Mouse (Mus musculus) left cerebral cortex, postnatal 10 days (tissue): ENCODE data around the gene Blnk. TPM values are rescaled to one million over a fixed set of nuclear protein-coding genes. Genes with fewer than 3 reads are reported as not detected.
A peak's percentile ranks its signal among the peaks of the same experiment; 100 is the strongest.

ENCODE experiments used
- DNase-seq, 2 experiments: peaks; one replicate each; pipeline ENCODE4 v3.0.0; 2021 to 2022; ENCODE audit warnings: low spot score in 2 of 2, mixed read lengths in 1 of 2; ENCODE audit errors: extremely low spot score in 1 of 2
- intact Hi-C: fragments of 180-260 bp; cut with DNase I; formaldehyde crosslinking; loops from one replicate; pipeline ENCODE4 v1.15.1; 2025
- total RNA-seq, 2 experiments: library from RNA; stranded (reverse); gene quantifications; 2 replicates each; pipeline ENCODE4 v1.2.3; 2021

Gene Blnk
- total RNA-seq: 1 to 10 TPM; 3.0 TPM

DNA sequence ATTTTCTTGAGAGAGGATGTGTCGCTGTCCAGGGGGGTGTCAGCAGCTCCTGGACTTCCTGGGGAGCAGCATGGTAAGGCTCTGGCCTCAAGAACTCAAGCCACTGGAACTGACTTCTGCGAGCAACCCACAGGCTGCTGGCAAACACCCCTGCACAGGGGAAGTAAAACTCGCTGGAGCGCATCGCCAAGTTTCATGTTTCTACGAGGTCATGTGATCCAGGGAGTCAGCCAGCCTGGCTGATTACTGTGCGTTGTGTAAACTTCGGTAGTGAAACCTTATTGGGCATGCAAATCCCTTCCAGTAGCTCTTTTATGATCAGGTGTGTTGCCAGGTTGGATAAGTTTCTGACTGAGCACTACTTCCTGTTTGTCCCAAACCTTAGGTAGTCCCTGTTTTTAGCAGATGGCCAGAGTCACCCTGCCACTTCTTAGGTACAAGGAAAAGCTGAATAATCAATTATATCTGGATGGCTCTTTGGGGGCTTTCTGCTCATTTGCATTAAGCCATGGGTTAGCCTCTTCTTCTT, at the start of gene Blnk:
Gene Blnk, minus strand, starts transcription at position 479 of the 529 bp plus-strand sequence.
- peak; percentile 52 to 63 for DNase-seq
- intact Hi-C loops: no loop called here

DNA sequence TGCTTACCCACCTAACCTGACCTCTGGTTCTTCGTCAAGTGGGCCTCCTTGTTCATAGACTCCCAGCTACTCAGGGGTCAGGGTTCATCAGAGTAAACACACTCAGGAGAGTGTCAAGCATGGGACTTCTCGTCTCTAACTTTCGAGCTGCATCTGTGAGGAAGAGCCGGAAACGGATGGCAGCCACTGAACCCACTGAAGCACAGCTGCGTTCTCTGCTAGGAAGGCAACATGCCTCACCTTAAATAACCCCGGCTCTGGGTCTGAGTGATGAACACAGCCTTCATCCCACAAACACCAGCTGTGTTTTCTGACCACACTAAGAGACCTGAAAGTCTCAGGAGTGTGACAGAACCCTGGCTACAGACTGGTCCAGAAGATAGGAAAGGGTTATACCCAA, 44.8 kb upstream of the Blnk start:
- intact Hi-C loops: no loop called here

DNA sequence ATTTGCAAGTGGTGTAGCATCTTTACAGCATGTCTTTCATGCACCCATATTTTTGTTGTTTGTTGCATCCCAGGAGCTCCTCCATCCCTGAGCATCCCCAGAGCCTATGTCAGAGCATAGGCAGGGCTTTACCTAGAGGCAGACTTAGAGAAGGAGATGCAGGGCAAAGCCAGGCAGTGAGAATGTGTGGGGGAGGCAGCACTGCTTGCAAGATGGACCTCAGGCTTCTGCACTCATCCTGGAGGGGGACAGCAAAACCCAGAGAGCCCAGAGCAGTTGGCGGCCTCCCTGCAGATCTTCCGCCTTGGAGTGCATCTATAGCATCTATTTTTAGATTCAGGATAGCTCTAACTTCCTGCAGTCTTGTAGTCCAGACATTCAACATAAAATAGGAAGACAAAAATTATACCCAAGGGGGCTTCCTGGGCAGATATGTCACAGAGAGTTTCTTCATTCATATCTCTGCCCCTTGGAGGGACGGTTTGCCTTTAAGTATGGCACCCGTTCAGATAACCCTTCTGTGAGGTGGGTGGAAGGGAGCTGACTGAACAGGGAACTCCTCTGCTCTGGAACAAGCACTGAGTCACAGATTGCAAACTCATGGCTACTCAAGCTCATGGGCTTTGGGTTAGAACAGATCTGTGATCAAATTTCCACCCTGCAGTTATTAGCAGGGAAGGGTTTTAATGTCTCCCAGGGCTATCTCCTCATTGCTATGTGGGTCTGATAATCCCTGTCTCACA, 41.6 kb upstream of the Blnk start:
- intact Hi-C loops: no loop called here

More for the DNA sequence above, 44.8 kb upstream of the Blnk start:
- no peak for DNase-seq

DNA sequence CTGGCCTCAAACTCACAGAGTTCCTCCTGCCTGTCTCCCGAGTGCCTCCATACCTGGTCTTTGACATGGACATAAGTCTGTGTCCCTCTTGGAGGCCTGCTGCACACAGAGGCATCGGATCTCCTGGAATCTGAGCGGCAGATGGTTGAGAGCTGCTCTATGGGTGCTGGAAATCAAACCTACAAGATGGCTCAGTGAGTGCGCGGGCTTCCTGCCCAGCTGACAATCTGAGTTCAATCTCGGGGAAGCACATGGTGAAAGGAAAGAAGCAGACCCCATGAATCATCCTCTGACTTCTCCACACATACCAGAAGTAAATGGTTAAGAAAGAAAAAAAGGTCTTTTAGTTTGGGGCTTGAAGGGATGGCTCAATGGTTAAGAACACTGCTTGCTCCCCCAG, 37.5 kb upstream of the Blnk start:
- intact Hi-C loops: no loop called here
- no peak for DNase-seq

More for the DNA sequence above, 41.6 kb upstream of the Blnk start:
- no peak for DNase-seq

DNA sequence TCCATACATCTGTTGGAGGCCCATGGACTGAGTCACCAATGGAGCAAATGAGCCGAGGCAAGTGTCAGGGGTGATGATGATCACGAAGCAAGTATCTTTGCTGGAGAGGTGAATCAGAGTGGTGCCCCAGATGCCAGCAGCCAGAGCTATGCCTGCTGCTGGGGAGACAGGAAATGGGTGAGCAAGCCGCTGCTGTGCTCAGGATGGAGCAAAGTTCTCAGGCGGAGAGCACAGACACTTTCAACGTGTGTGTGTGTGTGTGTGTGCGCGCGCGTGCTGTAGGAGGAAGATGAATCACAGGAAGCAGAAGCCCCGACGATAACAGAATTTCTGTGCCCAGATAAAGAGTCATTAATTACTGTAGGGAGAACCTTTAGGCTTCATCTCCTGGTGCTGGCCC, 36.7 kb upstream of the Blnk start:
- no peak for DNase-seq
- intact Hi-C loops: no loop called here

DNA sequence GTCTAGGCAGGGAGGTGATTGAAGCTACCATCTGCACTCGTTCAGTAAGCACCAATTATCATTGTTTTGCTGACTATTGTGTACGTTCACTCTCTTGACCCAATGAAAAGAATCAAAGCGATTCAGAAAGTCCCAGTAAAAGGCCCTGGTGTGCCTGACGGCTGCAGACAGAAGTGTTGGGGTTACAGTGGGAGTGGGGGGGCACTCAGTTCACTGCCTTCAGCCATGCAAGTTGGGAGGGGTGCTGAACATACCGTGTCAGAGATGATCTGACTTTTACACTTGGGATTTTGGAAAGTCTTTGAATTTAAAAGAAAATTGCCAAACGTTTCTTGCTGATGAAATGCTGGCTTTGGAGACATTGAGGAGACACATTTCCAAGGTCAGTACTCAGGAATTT, 35.8 kb upstream of the Blnk start:
- intact Hi-C loops: no loop called here
- no peak for DNase-seq

DNA sequence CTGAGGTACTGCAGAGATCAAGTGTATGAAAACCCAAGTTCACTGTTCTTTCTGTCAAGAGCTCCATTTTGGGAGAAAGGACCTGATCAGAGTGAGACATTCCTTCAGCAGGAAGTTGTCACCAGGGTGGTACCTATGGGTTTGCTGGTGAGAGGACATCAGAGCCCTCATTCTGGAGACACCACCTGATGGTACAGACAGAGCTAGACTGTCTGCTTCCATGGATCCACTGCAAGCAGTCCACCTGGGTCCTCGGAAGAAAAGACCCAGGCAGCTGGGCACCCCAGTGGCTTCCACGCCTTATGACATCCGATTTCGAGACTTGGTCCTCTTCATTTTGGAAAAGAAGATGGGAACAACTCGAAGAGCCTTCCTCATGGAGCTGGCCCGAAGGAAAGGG, 34.9 kb upstream of the Blnk start, which contains the start of gene Dntt:
Gene Dntt, plus strand, starts transcription at position 57 of the 400 bp plus-strand sequence.
- no peak for DNase-seq
- intact Hi-C loops: no loop called here

DNA sequence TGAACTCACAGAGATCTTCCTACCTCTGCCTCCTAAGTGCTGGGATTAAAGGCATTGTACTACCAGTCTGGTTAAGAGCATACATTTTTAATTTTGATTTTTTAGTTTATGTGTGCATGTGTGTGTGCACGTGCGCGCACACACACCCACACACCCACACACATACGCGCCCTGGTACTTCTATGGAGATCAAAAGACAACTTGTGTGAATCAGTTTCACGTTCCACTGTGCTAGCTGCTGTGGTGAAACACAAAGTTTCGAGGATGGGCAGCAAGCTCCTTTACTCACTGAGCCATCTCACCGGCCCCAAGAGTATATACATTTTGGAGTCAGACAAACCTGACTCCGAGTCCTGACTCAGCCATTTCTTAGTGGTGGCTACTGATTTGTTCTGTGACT, 33.3 kb upstream of the Blnk start:
- intact Hi-C loops: no loop called here
- no peak for DNase-seq

DNA sequence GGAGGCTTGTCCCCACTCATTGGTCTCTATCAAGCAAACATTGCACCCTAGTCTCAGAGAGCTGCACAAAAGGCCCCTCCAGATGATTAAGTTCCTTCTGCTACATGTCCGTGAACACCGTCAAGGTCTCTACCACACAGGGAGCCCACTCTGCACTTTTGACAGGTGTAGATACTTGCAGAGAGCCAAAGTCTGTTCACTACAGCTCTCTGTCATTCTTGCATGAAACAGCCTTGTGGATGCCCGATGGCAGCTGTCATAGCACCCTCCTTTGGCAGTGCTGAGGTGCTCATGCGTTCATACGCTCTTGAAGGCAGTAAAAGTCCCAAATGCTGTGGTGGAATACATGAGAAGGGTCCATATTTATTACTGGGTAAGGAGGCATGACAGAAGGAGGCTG, 32.7 kb upstream of the Blnk start:
- DNase-seq: no peak
- intact Hi-C loops: no loop called here

DNA sequence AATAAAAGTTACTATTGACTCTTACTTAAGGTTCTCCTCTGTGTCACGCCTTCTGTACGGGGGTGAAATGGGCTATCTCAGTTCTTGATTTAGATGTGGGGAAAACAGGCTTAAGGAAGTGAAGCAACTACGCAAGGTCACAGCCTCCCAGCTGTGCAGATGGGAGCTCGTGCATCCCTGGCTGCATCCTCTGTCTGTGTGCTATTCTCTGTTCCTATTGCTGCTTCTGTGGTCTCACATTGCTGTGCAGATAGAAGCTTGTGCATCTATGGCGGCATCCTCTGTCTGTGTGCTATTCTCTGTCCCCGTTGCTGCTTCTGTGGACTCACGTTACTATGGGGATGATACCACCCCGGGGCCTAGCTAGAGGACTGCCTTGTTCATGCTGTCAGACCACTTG, 32.2 kb upstream of the Blnk start:
- DNase-seq: no peak
- intact Hi-C loops: no loop called here

DNA sequence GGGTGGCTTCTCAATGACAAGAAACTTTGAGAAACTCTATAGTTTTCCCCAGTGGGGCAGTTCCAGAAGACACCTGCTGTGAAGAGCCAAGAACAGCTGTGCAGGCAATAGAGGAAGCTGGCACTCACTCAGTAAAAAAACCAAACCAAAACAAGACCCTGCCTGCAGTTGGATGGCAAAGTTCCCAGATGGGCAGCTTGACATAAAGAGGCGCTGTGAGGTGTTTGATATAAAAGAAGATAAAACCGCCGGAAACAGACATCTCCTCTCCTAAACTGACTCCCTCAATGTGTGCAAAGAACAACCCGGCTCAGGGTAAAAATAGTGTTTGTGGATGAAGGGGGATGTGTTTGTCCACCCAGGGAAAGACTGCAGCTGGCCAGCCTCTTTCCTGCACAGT, 27.9 kb upstream of the Blnk start:
- peak; percentile 55 to 65 for DNase-seq
- intact Hi-C loops: no loop called here

DNA sequence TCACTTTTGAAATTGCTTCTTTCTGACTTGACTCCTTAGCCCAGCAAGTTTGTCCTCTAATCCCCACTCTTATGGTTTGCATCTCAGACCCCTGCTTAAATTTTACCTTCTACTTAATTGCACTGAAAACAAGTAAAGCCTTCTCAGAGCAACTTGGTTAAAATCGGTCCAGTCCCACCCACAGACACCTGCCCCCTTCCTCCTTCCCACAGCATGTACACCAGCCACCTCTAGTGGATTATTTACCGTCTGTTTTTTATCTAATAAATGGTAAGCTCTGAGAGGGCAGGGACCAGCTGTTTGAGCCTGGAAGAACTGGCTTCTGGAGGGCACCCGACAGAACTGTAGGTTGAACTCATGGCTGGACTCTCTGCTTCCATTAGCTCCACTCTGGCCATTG, 26.2 kb upstream of the Blnk start:
- intact Hi-C loops: no loop called here
- DNase-seq: no peak

DNA sequence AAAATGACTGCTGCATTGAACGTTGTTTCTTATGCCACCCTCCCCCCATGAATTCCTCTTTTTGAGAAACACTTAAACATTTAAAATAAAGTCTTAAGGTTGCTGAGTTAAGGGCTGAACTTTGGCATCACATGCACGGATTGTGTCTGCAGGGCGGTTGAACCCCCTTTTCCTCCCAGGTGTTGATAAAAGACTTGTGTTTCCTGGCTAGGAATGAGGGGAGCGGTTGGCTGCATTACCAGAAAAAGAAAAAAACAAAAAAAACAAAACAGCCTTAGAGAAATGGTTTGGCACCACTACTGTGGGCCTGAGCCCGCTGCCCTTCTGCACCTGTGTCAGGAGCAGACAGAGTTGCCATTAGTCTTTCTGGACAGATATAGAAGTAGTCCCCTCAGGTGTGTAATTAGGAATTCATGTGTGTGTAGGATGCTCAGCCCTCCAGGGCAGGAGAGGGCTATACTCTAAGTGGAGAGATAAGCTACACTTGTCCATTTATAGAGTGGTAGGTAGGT, 24.9 kb upstream of the Blnk start:
- intact Hi-C loops: loop anchor here (5.0 to 10.0 kb wide), 4 partner anchors 124 to 404 kb away; partner anchors contain the start of genes Cc2d2b, Ccnj, Entpd1 and Tctn3
- DNase-seq: no peak

DNA sequence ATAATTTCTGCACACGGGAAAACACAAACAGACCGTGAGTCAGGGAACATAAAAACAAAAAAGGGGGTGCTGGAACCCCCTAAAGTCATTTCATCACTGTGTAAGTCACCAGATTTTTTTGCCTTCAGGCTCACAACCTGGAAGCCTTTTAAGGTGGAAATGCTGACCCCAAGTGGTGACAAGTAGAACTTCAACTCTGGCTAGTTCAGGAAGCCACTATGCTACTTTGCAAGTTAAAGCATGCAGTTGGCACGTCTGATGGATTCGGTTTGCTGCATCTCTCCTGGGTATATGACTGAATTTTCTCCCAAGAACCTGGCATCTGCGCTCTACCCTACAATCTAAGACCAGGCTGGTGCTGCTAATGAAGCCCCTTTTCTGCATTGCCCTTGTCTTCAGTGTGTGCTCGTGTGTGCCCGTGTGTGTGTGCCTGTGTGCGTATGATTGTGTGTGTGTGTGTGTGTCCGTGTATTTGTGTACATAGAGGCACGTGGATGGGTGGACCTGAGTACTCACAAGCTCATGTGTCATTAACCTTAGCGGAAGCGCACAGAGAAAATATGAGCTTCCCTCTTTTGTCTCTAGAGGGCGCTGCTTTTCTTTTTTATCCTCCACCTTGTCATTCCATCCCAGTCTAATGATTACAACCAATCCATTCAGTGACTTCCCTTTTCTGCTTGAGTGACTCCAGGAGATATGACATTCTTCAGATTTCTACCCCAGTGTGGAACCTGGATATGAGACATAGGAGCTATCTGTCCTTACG, 21.8 kb upstream of the Blnk start:
- peak; percentile 44 to 71 for DNase-seq
- intact Hi-C loops: loop anchor here (5.0 to 10.0 kb wide), 4 partner anchors 121 to 401 kb away; partner anchors contain the start of genes Cc2d2b, Ccnj, Entpd1 and Tctn3

DNA sequence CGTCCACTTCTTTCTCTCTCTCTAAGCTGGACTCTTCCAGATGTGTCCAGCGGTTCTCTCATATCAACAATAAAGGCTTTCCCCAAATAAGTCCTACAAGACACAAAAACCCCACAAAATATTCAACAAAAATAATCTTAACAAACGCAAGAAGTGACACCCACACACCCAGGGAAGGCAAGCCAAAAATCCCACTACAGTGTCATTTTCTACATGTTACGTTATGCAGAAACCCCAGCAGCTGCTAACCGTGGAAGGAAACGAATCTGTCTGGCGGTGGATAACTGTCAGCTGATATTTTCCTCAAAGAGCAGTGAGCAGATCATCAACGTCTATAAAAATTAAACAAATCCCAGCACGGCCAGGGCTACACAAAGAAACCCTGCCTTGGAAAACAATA, 19.7 kb upstream of the Blnk start:
- no peak for DNase-seq
- intact Hi-C loops: loop anchor here (5.0 to 10.0 kb wide), 3 partner anchors 52 to 399 kb away; partner anchors contain the start of genes Entpd1, Tctn3 and Zfp518a

DNA sequence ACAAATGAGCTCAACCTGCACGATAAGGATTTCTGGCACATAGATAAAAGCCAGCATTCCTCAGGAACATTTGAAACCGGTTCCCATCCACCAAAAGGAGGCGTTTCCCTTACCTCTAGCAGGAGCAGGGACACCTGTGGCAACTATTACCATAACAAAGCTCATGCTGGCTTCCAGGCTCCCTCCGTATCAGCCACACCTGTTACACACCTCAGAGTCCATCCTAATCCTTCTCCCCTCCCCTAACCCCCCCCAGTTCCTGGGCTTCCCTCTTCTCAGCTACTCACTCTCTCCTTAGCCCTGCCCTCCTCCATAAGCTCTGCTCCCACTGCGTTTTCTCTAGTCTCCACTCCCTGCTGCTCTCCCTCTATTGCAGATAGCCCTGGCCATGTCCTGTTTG, 19.3 kb upstream of the Blnk start:
- no peak for DNase-seq
- intact Hi-C loops: loop anchor here (5.0 to 10.0 kb wide), 3 partner anchors 51 to 399 kb away; partner anchors contain the start of genes Entpd1, Tctn3 and Zfp518a

DNA sequence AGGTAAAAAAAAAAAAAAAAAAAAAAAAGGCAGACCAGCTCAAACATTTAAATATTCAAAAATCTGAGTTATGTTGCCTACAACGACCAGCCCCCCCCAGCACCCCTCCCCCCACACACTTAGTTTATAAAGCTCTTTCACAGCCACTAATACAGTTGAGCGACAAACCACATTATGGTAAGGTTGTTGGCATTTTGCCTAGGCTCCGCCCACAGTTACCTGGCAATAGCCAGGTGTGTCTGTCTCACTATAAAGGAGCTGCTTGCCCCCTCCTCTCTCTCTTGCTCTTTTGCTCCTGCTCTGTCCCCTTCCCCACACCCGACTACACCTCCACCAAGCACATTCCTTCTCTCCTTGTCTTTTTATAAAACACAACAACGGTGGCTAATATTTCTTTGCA, 17.3 kb upstream of the Blnk start:
- DNase-seq: no peak
- intact Hi-C loops: loop anchor here (5.0 to 10.0 kb wide), 3 partner anchors 49 to 397 kb away; partner anchors contain the start of genes Entpd1, Tctn3 and Zfp518a

DNA sequence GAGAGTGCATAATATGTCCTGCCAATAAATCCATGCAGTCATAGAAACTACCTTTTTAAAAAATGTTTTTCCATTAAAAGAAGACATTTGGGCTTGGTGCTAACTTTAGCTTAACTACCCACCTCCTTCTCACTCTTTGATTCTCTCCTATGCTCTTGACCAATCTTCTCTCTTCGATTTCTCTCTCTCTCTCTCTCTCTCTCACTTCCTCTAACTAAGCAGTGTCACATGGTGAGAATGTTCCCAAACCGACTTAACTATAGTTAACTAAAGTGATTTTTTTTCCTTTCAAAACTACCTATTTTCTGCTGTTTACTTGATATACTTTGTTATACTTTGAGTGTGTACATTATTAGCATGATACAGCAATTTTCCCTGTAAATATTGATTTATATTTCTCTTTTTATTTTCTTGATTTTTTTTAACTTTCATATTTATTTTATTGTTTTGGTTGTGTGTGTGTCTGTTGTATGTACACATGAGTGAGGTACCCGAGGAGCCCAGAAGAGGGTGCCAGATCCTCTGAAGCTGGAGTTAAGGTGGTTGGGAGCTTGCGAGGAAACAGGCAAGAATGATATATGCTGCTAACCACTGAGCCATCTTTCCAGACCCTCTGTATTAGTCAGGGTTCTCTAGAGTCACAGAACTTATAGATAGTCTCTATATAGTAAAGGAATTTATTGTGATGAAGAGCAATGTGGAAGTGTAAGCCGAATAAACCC, 14.5 kb upstream of the Blnk start:
- intact Hi-C loops: no loop called here
- no peak for DNase-seq

DNA sequence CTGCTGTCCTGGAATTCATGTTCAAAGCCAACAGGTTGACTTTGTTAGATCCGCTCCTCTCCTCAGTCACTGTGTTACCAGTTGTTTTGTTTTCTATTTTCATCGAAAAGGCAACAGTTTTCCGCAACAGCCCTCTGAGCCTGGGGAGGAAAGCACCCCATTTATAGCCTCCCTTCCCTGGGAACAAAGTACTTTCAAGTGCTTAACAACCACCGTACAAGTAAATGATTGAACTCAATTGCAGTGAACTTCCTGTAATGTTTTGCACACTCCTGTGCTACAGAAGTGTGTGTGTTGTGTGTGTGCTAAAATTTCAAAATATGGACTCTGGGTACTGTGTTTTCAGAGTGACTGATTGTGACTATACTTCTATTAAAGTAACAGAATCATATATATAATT, 13.4 kb upstream of the Blnk start:
- intact Hi-C loops: no loop called here
- no peak for DNase-seq
